Mouse (Mus musculus): Measurements from ENCODE around the gene Lrrk2. TPM values are rescaled to one million over a fixed set of nuclear protein-coding genes. Genes with fewer than 3 reads are reported as not detected.

Gene Lrrk2
- polyA plus RNA-seq, 1 experiment from 2014 or later, result 4.2 TPM

DNA sequence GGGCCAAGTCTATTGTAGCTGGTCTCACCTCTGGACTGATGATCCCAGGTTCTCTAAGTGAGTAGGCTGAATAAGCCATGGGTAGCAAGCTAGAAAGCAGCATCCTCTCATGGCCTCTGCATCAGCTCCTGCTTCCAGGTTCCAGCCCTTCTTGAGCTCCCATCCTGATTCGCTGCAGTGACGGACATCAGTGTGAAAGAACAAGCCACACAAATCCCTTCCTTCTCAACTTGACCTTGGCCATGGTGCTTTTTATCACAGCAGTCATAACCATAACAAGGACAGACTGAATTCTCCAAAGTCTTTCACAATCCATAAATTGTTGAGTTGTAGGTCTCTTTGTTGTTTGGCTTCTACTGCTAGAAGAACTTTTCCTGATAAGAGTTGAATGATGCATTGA is 20.9 kb downstream of the Lrrk2 start:
- Histone ChIP-seq H3K4me1 (replicated peaks; ENCODE audit: control insufficient read depth, insufficient read depth) (no peaks in the 10 kb centered on the region), H3K4me2 (replicated peaks; ENCODE audit: low read depth) (no peak overlapping the region), H3K4me3 (ENCODE audit: low read depth, low read length) (no peak overlapping the region), H3K27ac (replicated peaks) (no peak overlapping the region), H3K9ac (ENCODE audit: low read length) (no peak overlapping the region), H3K36me3 (ENCODE audit: control insufficient read depth, insufficient read depth, low read length) (peaks cover 6% of the 10 kb centered on the region), H3K27me3 (ENCODE audit: control insufficient read depth, insufficient read depth, low read length) (no peaks in the 10 kb centered on the region), H3K9me3 (ENCODE audit: control insufficient read depth, low read length) (no peaks in the 10 kb centered on the region)
- no peak for DNase-seq (ENCODE audit: low spot score)
- no peak for ATAC-seq (ENCODE audit: low FRiP score, low TSS enrichment)
- TF ChIP-seq CTCF (IDR thresholded peaks at IDR 0.05; ENCODE audit: low read depth), result no peak
- no peak for TF ChIP-seq EP300 (optimal IDR thresholded peaks at IDR 0.05)
- 90% methylated on average over 2 of the region's 2 CpGs for WGBS

DNA sequence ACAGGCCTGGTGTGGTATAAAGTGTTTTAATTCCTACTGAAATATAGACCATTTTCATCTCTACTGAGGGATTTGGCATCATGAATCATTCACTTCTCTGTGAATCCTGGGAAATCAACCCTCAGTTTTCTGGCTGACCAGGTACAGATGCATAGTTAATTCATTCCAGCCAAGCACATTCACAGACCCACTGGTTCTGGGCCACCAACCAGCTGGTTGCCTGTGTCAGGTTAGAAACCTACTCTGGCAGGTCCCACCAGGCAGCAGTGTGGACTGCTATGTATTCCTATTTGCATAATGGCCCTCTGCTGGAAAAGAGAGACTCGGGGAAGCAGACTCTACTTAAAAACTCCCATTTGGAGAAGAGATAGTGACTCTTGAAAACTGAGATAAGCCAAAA is 27.9 kb downstream of the Lrrk2 start:
- WGBS, result 35% methylated on average over 1 of the region's 1 CpGs
- TF ChIP-seq CTCF (IDR thresholded peaks at IDR 0.05; ENCODE audit: low read depth), result no peak
- no peak for TF ChIP-seq EP300 (optimal IDR thresholded peaks at IDR 0.05)
- no peak for ATAC-seq (ENCODE audit: low FRiP score, low TSS enrichment)

DNA sequence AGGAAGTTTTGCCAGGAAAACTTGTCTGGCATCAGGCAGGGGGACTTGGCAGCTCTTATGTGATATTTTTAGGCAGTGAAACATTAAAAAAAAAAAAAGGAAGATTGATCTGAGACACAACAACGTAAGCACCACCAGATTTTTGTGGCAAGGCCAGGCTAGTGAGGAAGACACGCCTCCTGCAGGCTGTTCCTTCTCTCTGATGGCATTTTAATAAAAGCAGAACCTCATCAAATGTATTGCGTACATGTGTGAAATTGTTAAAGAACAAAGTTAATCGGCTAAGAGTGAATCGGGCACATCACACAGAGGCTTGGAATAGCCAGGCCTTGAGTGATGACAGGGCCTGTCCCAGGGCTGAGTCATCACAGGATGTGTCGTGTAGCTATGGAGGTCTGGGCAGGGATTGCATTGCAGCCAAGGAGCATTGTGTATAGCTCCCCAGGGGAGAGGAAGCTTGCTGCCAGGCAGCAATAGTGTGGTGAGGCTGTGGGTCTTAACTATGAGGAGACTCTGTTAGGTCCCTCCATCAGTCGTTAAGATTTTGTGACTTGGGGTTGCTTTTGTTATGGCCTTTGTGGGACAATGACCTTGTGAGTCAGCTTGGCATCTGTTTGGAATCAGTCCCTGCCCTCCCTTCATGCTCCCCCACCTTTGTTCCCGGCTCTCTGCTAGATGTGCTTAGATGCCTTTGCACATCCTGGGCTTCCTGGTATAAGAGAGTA is 30.2 kb downstream of the Lrrk2 start:
- no peaks in the 10 kb centered on the region for H3K9me3 ChIP-seq (ENCODE audit: control insufficient read depth, low read length)
- TF ChIP-seq EP300 (optimal IDR thresholded peaks at IDR 0.05) (no peak), CTCF (IDR thresholded peaks at IDR 0.05; ENCODE audit: low read depth) (no peak)
- ATAC-seq (ENCODE audit: low FRiP score, low TSS enrichment) (peak; percentile 53; the same call in 1 of the 2 replicates), DNase-seq (ENCODE audit: low spot score) (no peak)
- H3K27ac ChIP-seq (replicated peaks), result no peak overlapping the region
- H3K36me3 ChIP-seq (ENCODE audit: control insufficient read depth, insufficient read depth, low read length), result no peaks in the 10 kb centered on the region; the same call in 1 of the 2 replicates
- no peak overlapping the region for H3K4me3 ChIP-seq (ENCODE audit: low read depth, low read length)
- H3K27me3 ChIP-seq (ENCODE audit: control insufficient read depth, insufficient read depth, low read length), result no peaks in the 10 kb centered on the region
- no peaks in the 10 kb centered on the region for H3K4me1 ChIP-seq (replicated peaks; ENCODE audit: control insufficient read depth, insufficient read depth)
- no peak overlapping the region for H3K4me2 ChIP-seq (replicated peaks; ENCODE audit: low read depth)
- no peak overlapping the region for H3K9ac ChIP-seq (ENCODE audit: low read length)
- 43% methylated on average over 8 of the region's 8 CpGs for WGBS

More for the DNA sequence above, 27.9 kb downstream of the Lrrk2 start:
- H3K36me3 ChIP-seq (ENCODE audit: control insufficient read depth, insufficient read depth, low read length), result peaks cover 6% of the 10 kb centered on the region; the same call in 1 of the 2 replicates
- DNase-seq (ENCODE audit: low spot score), result no peak
- H3K4me1 ChIP-seq (replicated peaks; ENCODE audit: control insufficient read depth, insufficient read depth), result no peaks in the 10 kb centered on the region
- H3K9ac ChIP-seq (ENCODE audit: low read length), result no peak overlapping the region
- no peak overlapping the region for H3K27ac ChIP-seq (replicated peaks)
- no peak overlapping the region for H3K4me2 ChIP-seq (replicated peaks; ENCODE audit: low read depth)
- H3K27me3 ChIP-seq (ENCODE audit: control insufficient read depth, insufficient read depth, low read length), result no peaks in the 10 kb centered on the region
- no peak overlapping the region for H3K4me3 ChIP-seq (ENCODE audit: low read depth, low read length)
- H3K9me3 ChIP-seq (ENCODE audit: control insufficient read depth, low read length), result no peaks in the 10 kb centered on the region

DNA sequence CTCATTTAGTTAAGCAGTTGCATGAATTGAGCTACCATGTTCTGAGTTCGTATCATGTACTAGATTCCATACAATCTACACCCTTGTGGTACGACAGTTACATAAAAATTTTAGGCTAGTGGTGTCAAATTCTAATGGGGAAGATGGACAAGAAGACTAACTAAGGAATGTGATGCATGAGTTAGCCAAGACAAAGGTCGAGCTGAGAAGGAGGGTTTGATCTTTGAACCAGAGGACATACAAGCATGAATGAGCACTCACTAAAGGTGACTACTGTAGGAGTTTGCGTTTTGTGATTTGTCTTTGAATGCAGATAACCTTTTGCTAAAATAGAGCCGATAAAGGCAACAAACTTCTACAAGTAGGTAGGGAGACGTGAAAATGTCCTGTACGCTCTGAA is 31.1 kb downstream of the Lrrk2 start:
- Histone ChIP-seq H3K9me3 (ENCODE audit: control insufficient read depth, low read length) (no peaks in the 10 kb centered on the region), H3K4me3 (ENCODE audit: low read depth, low read length) (no peak overlapping the region), H3K4me1 (replicated peaks; ENCODE audit: control insufficient read depth, insufficient read depth) (no peaks in the 10 kb centered on the region), H3K27ac (replicated peaks) (no peak overlapping the region), H3K36me3 (ENCODE audit: control insufficient read depth, insufficient read depth, low read length) (no peaks in the 10 kb centered on the region; the same call in 1 of the 2 replicates), H3K4me2 (replicated peaks; ENCODE audit: low read depth) (no peak overlapping the region), H3K9ac (ENCODE audit: low read length) (no peak overlapping the region), H3K27me3 (ENCODE audit: control insufficient read depth, insufficient read depth, low read length) (no peaks in the 10 kb centered on the region)
- WGBS, result 89% methylated on average over 7 of the region's 7 CpGs
- TF ChIP-seq EP300 (optimal IDR thresholded peaks at IDR 0.05) (no peak), CTCF (IDR thresholded peaks at IDR 0.05; ENCODE audit: low read depth) (no peak)
- ATAC-seq (ENCODE audit: low FRiP score, low TSS enrichment) (no peak), DNase-seq (ENCODE audit: low spot score) (no peak)

DNA sequence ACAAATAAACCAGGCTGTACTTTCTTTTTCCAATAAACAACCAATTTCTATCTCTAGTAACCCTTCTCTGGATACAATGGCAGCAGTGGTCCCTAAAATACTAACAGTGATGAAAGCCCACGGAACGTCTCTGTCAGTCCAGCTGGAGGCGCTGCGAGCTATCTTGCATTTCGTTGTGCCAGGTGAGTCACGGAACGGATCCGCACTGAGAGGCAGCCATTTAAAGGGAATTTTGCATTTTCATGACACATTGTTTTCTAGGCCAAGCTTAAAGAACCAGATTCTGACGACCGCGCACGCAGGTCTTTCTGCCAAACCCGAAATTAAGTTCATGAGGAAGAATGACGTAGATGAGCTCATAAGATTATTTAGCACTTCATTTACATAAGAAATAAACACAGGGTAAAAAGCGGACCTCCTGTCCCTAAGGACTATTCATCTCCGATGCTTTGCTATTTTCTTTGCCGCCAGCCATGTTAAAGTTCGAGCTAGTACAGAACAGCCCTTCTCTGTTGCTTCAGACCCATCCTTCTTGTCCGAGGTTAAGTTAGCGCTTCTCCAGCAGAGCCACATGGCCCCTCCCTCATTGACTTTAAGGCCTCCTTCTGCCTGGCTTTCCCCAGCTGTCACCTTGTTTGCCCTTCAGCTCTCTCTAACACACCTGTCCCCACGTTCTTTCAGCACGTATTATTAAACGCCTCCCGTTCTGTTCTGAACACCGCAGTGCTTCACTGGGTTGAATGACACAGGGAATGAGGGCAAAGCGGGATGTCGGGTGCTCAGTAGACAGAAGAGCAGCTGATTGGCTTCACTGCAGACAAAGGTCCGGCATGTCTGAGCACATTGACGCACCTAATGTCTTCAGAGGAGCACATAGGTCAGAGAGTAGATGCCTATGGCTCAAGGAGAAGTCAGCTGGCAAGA is 36.5 kb downstream of the Lrrk2 start:
- Histone ChIP-seq H3K4me2 (replicated peaks; ENCODE audit: low read depth) (peak overlapping the region; percentile 31), H3K4me3 (ENCODE audit: low read depth, low read length) (no peak overlapping the region), H3K27ac (replicated peaks) (no peak overlapping the region), H3K9me3 (ENCODE audit: control insufficient read depth, low read length) (no peaks in the 10 kb centered on the region), H3K27me3 (ENCODE audit: control insufficient read depth, insufficient read depth, low read length) (no peaks in the 10 kb centered on the region), H3K4me1 (replicated peaks; ENCODE audit: control insufficient read depth, insufficient read depth) (no peaks in the 10 kb centered on the region), H3K9ac (ENCODE audit: low read length) (no peak overlapping the region), H3K36me3 (ENCODE audit: control insufficient read depth, insufficient read depth, low read length) (no peaks in the 10 kb centered on the region; the same call in 1 of the 2 replicates)
- TF ChIP-seq EP300 (optimal IDR thresholded peaks at IDR 0.05) (no peak), CTCF (IDR thresholded peaks at IDR 0.05; ENCODE audit: low read depth) (peak; percentile 46)
- 39% methylated on average over 29 of the region's 29 CpGs for WGBS
- ATAC-seq (ENCODE audit: low FRiP score, low TSS enrichment) (no peak; the same call in 1 of the 2 replicates), DNase-seq (ENCODE audit: low spot score) (peak; percentile 30)
